Mouse (Mus musculus): ENCODE data around the gene Rpl9-ps6.

GRCm38 (mm10) chr19:32439356-32439755 is 27.0 kb downstream of the Rpl9-ps6 start:
- TF ChIP-seq POLR2A (IDR thresholded peaks at IDR 0.05; ENCODE audit: borderline replicate concordance, insufficient read depth, low read length) (no peak), CTCF (IDR thresholded peaks at IDR 0.05; ENCODE audit: borderline replicate concordance, insufficient read depth, low read depth, low read length) (no peak)
